Mouse (Mus musculus): ENCODE data around the gene Aldh18a1.

DNA sequence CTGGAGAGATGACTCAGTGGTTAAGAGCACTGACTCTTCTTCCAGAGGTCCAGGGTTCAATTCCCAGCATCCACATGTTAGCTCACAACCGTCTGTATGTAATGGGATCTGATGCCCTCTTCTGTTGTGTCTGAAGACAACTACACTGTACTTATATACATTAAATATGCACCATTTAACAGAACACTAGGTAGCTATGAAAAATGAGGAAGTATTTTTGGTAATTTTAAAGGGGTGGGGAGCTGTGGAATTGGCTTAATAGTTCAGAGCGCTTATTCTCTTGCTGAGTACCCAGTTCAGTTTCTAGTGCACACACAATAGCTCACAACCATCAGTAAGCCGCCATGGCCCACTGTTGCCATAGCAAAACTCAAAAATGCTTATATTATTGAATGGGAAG is 72.7 kb downstream of the Aldh18a1 start:
- TF ChIP-seq CTCF (IDR thresholded peaks at IDR 0.05; ENCODE audit: low read depth, low read length) (no peak), POLR2A (IDR thresholded peaks at IDR 0.05; ENCODE audit: insufficient read depth, low read length) (no peak), EP300 (IDR thresholded peaks at IDR 0.05; ENCODE audit: insufficient read depth, low read depth, low read length) (no peak)

Data from ES-Bruce4 (cell line).